Mouse (Mus musculus): ENCODE data around the gene Sorbs1. TPM values are rescaled to one million over a fixed set of nuclear protein-coding genes. Genes with fewer than 3 reads are reported as not detected.

Sorbs1 gene
- polyA plus RNA-seq, 1 experiment from 2014 or later = 73.8 TPM

DNA sequence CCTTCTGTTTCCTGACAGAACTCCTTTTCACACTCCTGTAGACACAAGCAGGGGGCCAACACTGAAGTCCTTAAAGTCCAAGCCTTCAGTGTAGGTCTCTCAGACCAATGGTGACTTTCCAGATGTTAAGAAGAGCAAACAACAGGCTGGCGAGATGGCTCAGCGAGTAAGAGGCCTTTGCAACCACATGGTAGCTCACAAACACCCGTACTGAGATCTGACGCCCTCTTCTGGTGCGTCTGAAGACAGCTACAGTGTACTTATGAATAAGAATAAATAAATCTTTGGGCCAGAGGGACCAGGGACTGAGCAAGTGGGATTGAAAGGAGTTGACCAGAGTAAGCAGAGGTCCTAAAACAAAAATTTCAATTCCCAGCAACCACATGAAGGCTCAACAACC, 129.6 kb downstream of the Sorbs1 start:
- Histone ChIP-seq H3K27ac (ENCODE audit: low read depth, low read length) (no peak overlapping the region), H3K9me3 (ENCODE audit: control insufficient read depth) (no peaks in the 10 kb centered on the region), H3K36me3 (ENCODE audit: control insufficient read depth, insufficient read depth) (peaks cover 5% of the 10 kb centered on the region; the same call in 1 of the 2 replicates), H3K4me3 (ENCODE audit: low read depth, low read length) (no peak overlapping the region), H3K9ac (ENCODE audit: low read depth, low read length) (no peak overlapping the region), H3K27me3 (replicated peaks; ENCODE audit: control insufficient read depth, insufficient read depth, low read length) (no peaks in the 10 kb centered on the region), H3K4me1 (replicated peaks; ENCODE audit: control insufficient read depth, insufficient read depth, low read length) (no peaks in the 10 kb centered on the region), H3K4me2 (replicated peaks; ENCODE audit: low read depth) (no peak overlapping the region)
- TF ChIP-seq CTCF (IDR thresholded peaks at IDR 0.05; ENCODE audit: low read depth) = peak; percentile 69
- ATAC-seq = no peak
- 41% methylated on average over 5 of the region's 5 CpGs for WGBS

DNA sequence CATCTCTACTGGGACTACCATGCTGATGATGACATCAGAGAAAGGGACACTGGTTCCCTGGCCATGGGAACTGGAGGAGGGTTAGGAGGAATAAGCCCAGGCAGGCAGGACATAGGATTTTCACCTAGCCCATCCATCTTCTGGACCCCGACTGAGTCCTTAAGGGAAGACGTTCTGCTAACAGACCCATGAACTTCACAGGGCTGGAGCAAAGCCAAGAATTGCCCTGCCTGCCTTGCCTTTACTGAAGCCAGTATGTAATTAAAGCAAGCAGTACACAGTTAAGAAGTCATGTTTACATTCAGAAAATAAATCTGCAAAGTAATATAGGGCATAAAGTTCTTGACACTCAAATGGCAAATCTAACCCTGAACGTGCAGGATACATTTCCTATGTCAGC, 132.9 kb downstream of the Sorbs1 start:
- Histone ChIP-seq H3K4me1 (replicated peaks; ENCODE audit: control insufficient read depth, insufficient read depth, low read length) (no peaks in the 10 kb centered on the region), H3K27me3 (replicated peaks; ENCODE audit: control insufficient read depth, insufficient read depth, low read length) (no peaks in the 10 kb centered on the region), H3K9me3 (ENCODE audit: control insufficient read depth) (no peaks in the 10 kb centered on the region), H3K4me3 (ENCODE audit: low read depth, low read length) (no peak overlapping the region), H3K36me3 (ENCODE audit: control insufficient read depth, insufficient read depth) (peaks cover 5% of the 10 kb centered on the region; the same call in 1 of the 2 replicates), H3K9ac (ENCODE audit: low read depth, low read length) (no peak overlapping the region), H3K4me2 (replicated peaks; ENCODE audit: low read depth) (no peak overlapping the region), H3K27ac (ENCODE audit: low read depth, low read length) (no peak overlapping the region)
- TF ChIP-seq CTCF (IDR thresholded peaks at IDR 0.05; ENCODE audit: low read depth) = no peak
- no peak for ATAC-seq
- 44% methylated on average over 3 of the region's 3 CpGs for WGBS

DNA sequence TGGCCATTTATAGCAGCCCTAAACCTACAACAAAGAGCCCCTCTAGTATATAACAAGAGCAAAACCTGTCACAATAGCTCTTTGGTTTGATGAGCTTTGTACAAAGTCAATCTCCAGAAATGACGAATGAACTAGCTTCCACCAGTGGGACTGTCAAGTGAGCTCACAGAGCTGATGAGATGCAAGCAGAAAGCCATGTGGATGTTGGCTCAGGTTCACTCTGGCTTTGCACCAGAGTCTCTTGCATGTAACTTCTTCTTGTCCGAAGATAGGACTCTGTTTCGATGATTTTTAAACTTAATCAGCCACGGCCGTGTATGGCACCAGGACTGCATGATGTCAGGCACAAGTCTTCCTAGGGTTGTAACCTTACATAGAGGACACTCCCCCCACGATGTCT, 133.6 kb downstream of the Sorbs1 start:
- no peak overlapping the region for H3K9ac ChIP-seq (ENCODE audit: low read depth, low read length)
- H3K27me3 ChIP-seq (replicated peaks; ENCODE audit: control insufficient read depth, insufficient read depth, low read length) = no peaks in the 10 kb centered on the region
- no peak for ATAC-seq
- no peaks in the 10 kb centered on the region for H3K4me1 ChIP-seq (replicated peaks; ENCODE audit: control insufficient read depth, insufficient read depth, low read length)
- peaks cover 10% of the 10 kb centered on the region; the same call in 1 of the 2 replicates for H3K36me3 ChIP-seq (ENCODE audit: control insufficient read depth, insufficient read depth)
- TF ChIP-seq CTCF (IDR thresholded peaks at IDR 0.05; ENCODE audit: low read depth) = no peak
- no peak overlapping the region for H3K27ac ChIP-seq (ENCODE audit: low read depth, low read length)
- H3K4me3 ChIP-seq (ENCODE audit: low read depth, low read length) = no peak overlapping the region
- 59% methylated on average over 6 of the region's 6 CpGs for WGBS
- H3K9me3 ChIP-seq (ENCODE audit: control insufficient read depth) = no peaks in the 10 kb centered on the region
- H3K4me2 ChIP-seq (replicated peaks; ENCODE audit: low read depth) = no peak overlapping the region

DNA sequence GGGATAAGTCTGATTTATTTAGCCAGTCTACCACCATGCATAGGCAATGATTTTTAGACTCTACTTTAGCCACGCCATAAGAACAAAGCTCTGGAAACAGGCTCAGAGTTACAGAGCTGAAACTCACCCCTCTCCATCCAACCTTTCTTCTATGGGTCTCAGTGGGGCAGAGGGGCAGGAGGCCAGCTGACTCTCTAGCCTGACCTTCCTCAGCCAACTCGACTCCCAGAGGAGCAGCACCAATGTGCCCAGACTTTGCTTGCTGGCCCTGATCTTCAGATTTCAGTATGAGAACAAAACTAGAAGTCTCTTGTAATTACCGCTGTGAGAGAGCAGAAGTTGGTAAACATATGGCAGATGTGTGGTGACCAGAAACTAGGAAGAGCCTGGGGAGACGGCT, 134.5 kb downstream of the Sorbs1 start:
- Histone ChIP-seq H3K27me3 (replicated peaks; ENCODE audit: control insufficient read depth, insufficient read depth, low read length) (no peaks in the 10 kb centered on the region), H3K27ac (ENCODE audit: low read depth, low read length) (no peak overlapping the region), H3K36me3 (ENCODE audit: control insufficient read depth, insufficient read depth) (peaks cover 10% of the 10 kb centered on the region; the same call in 1 of the 2 replicates), H3K9me3 (ENCODE audit: control insufficient read depth) (no peaks in the 10 kb centered on the region), H3K4me2 (replicated peaks; ENCODE audit: low read depth) (no peak overlapping the region), H3K4me1 (replicated peaks; ENCODE audit: control insufficient read depth, insufficient read depth, low read length) (no peaks in the 10 kb centered on the region), H3K4me3 (ENCODE audit: low read depth, low read length) (no peak overlapping the region), H3K9ac (ENCODE audit: low read depth, low read length) (no peak overlapping the region)
- no peak for TF ChIP-seq CTCF (IDR thresholded peaks at IDR 0.05; ENCODE audit: low read depth)
- ATAC-seq = no peak
- WGBS = 87% methylated on average over 4 of the region's 4 CpGs

DNA sequence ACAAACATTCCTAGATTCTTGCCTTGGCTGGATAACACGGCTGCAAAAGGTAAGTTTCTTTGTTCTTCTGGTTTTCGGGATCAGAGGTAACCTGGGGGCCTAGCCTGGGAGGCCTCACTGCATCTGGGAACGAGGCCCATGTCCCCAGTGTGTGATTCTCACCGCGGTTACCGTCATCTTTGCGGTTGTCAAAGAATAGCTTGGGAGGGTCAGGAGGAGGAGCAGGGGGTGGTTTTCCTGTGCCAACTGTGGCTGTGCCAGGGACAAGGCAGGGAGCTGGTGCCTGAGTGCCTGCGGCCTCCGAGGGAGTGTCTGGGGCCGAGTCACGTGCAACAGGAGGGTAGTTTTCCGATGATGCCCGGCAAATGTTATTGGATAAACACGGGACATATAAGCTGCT, 135.9 kb downstream of the Sorbs1 start:
- Histone ChIP-seq H3K4me2 (replicated peaks; ENCODE audit: low read depth) (no peak overlapping the region), H3K36me3 (ENCODE audit: control insufficient read depth, insufficient read depth) (peaks cover 16% of the 10 kb centered on the region; the same call in 1 of the 2 replicates), H3K27ac (ENCODE audit: low read depth, low read length) (no peak overlapping the region), H3K4me3 (ENCODE audit: low read depth, low read length) (no peak overlapping the region), H3K9ac (ENCODE audit: low read depth, low read length) (no peak overlapping the region), H3K4me1 (replicated peaks; ENCODE audit: control insufficient read depth, insufficient read depth, low read length) (no peaks in the 10 kb centered on the region), H3K9me3 (ENCODE audit: control insufficient read depth) (no peaks in the 10 kb centered on the region), H3K27me3 (replicated peaks; ENCODE audit: control insufficient read depth, insufficient read depth, low read length) (no peaks in the 10 kb centered on the region)
- no peak for ATAC-seq
- WGBS = 87% methylated on average over 14 of the region's 14 CpGs
- TF ChIP-seq CTCF (IDR thresholded peaks at IDR 0.05; ENCODE audit: low read depth) = no peak

DNA sequence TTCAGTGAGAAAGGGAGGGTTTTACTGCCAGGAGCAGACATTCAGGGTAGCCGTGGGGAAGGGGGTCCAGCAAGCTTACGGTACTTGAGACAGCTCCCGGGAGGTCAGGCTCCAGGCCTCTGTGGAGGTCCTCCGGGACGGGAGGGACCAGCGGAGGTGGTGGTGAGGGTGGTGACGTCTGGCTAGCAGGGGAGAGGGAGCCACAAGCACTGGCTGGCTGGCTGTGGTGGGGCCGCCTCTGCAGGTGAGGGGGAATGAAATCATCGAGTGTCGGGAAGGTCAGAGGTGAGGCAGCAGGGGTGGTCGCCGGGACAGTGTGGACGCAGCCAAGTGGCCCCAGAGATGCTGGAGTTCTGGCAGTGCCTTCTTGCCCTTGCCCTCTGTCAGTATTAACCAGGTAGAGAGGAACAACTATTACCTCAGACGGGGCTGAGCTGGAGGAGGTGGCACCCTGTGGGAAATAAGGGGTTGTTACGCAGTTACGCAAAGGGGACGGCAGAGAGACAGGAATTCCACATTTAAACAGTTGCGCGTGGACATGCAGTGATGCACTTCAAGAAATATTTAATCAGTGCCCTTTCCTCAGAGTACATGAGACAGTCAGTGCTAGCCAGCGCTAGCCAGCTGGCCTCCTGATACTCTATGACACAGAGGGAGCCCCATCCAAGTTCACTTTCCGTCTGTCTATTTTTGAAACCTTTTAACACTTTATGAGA, 136.9 kb downstream of the Sorbs1 start:
- Histone ChIP-seq H3K4me1 (replicated peaks; ENCODE audit: control insufficient read depth, insufficient read depth, low read length) (no peaks in the 10 kb centered on the region), H3K9me3 (ENCODE audit: control insufficient read depth) (no peaks in the 10 kb centered on the region), H3K27me3 (replicated peaks; ENCODE audit: control insufficient read depth, insufficient read depth, low read length) (no peaks in the 10 kb centered on the region), H3K4me3 (ENCODE audit: low read depth, low read length) (no peak overlapping the region), H3K9ac (ENCODE audit: low read depth, low read length) (no peak overlapping the region), H3K36me3 (ENCODE audit: control insufficient read depth, insufficient read depth) (0 out of 2 replicates have a peak, but pooled peaks cover 18% of the 10 kb centered on the region), H3K4me2 (replicated peaks; ENCODE audit: low read depth) (no peak overlapping the region), H3K27ac (ENCODE audit: low read depth, low read length) (no peak overlapping the region)
- 76% methylated on average over 21 of the region's 21 CpGs for WGBS
- no peak for ATAC-seq
- no peak for TF ChIP-seq CTCF (IDR thresholded peaks at IDR 0.05; ENCODE audit: low read depth)

All from intestine, postnatal 0 days (tissue).